Mouse (Mus musculus) lung, postnatal 0 days (tissue): ENCODE measurements around the gene Opcml.

Experiments
- CTCF ChIP-seq: IDR thresholded peaks from 2 replicates; pipeline ENCODE4 v1.5.1; 2016; ENCODE audit warnings: antibody characterized with exemption, mild to moderate bottlenecking
- EP300 ChIP-seq: IDR thresholded peaks from 2 replicates; pipeline ENCODE4 v1.6.1; 2016; ENCODE audit warnings: antibody characterized with exemption, mild to moderate bottlenecking, control low read depth

GRCm38 (mm10) chr9:28190751-28191150 is 400.2 kb downstream of the Opcml start:
- no peak for TF ChIP-seq CTCF
- no peak for TF ChIP-seq EP300
